Comparison of ENCODE assay signal across 10 mouse cellular contexts in the genomic region with DNA sequence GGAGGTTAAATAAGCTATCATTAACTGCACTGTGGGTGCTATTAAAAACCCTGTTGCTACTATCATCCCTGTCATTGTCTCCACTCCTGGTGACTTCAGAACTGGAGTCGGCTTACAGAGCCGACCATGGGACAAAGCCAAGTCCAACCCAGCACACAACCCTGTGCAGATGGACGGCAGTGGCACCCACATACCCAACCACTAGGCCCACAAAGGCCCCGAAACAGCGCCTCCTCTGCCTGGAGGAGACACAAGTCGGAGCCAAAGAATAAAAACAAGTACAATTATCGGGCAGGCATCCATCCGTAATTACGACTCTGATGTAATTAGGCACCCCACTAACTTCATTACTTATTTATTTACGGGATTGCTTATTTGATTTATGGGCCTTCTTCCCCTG. TPM values are rescaled to one million over a fixed set of nuclear protein-coding genes. Genes with fewer than 3 reads are reported as not detected.
A peak's percentile ranks its signal among the peaks of the same experiment; 100 is the strongest.
DNase-seq lines count a peak whose midpoint lies in the region; ATAC-seq and TF ChIP-seq lines count a peak whose summit lies in the region.
"Had no signal": no experiment of that assay in that cellular context is flagged by ENCODE, and none has a peak within 500 bp of the region (broad histone marks: within the 10 kb centered on the region; RNA-seq: fewer than 3 reads in every experiment).

No protein-coding gene starts in this region.

- 0 out of 2 replicates have a peak, but pooled peaks cover 3% of the 10 kb centered on the region for H3K36me3 ChIP-seq in heart, embryonic 13.5 days
- peaks cover 33% of the 10 kb centered on the region for H3K36me3 ChIP-seq in E14TG2a.4 (ENCODE audit: insufficient read depth, low read length)
- 0 out of 2 replicates have a peak, but pooled peaks cover 3% of the 10 kb centered on the region for H3K36me3 ChIP-seq in forebrain, embryonic 12.5 days (replicated peaks)
- peaks cover 3% of the 10 kb centered on the region for H3K36me3 ChIP-seq in limb, embryonic 13.5 days

- H3K27me3 ChIP-seq in heart, embryonic 13.5 days (replicated peaks), result no peaks in the 10 kb centered on the region
- no peaks in the 10 kb centered on the region for H3K27me3 ChIP-seq in E14TG2a.4 (ENCODE audit: insufficient read depth, low read length)
- H3K27me3 ChIP-seq in forebrain, embryonic 12.5 days, result no peaks in the 10 kb centered on the region
- H3K27me3 ChIP-seq in limb, embryonic 13.5 days, result no peaks in the 10 kb centered on the region

- TF ChIP-seq CTCF in E14TG2a.4 (conservative IDR thresholded peaks at IDR 0.05; ENCODE audit: low read length), result 0 out of 2 replicates have a peak, but pooled peaks have one; percentile 13

- ATAC-seq in heart, embryonic 13.5 days (ENCODE audit: extremely low read depth, insufficient number of reproducible peaks, low FRiP score, low TSS enrichment), result no peak
- ATAC-seq in forebrain, embryonic 12.5 days (ENCODE audit: low FRiP score), result no peak
- ATAC-seq in limb, embryonic 13.5 days (ENCODE audit: low FRiP score, low read depth), result no peak

- H3K9ac ChIP-seq in heart, embryonic 13.5 days, result peak overlapping the region; percentile 67; the same call in 1 of the 2 replicates
- H3K9ac ChIP-seq in forebrain, embryonic 12.5 days, result 0 out of 2 replicates have a peak overlapping the region, but pooled peaks have one; percentile 4
- peak overlapping the region; percentile 54; the same call in 1 of the 2 replicates for H3K9ac ChIP-seq in limb, embryonic 13.5 days

- no peaks in the 10 kb centered on the region for H3K9me3 ChIP-seq in heart, embryonic 13.5 days
- no peaks in the 10 kb centered on the region for H3K9me3 ChIP-seq in E14TG2a.4 (ENCODE audit: low read length)
- H3K9me3 ChIP-seq in forebrain, embryonic 12.5 days, result no peaks in the 10 kb centered on the region
- H3K9me3 ChIP-seq in limb, embryonic 13.5 days, result no peaks in the 10 kb centered on the region

- no peak overlapping the region for H3K4me3 ChIP-seq in heart, embryonic 13.5 days
- no peak overlapping the region for H3K4me3 ChIP-seq in E14TG2a.4 (replicated peaks; ENCODE audit: low read length)
- no peak overlapping the region for H3K4me3 ChIP-seq in forebrain, embryonic 12.5 days (replicated peaks)
- H3K4me3 ChIP-seq in limb, embryonic 13.5 days, result no peak overlapping the region

- H3K4me2 ChIP-seq in heart, embryonic 13.5 days, result no peak overlapping the region
- H3K4me2 ChIP-seq in forebrain, embryonic 12.5 days, result 0 out of 2 replicates have a peak overlapping the region, but pooled peaks have one; percentile 21
- H3K4me2 ChIP-seq in limb, embryonic 13.5 days (replicated peaks), result no peak overlapping the region

- peak overlapping the region; percentile 44 for H3K27ac ChIP-seq in heart, embryonic 13.5 days (replicated peaks)
- peak overlapping the region; percentile 83 for H3K27ac ChIP-seq in forebrain, embryonic 12.5 days
- H3K27ac ChIP-seq in limb, embryonic 13.5 days, result no peak overlapping the region

- H3K4me1 ChIP-seq in heart, embryonic 13.5 days, result peaks cover 96% of the 10 kb centered on the region
- H3K4me1 ChIP-seq in E14TG2a.4 (replicated peaks; ENCODE audit: low read depth, low read length), result peaks cover 73% of the 10 kb centered on the region
- peaks cover 80% of the 10 kb centered on the region for H3K4me1 ChIP-seq in forebrain, embryonic 12.5 days
- H3K4me1 ChIP-seq in limb, embryonic 13.5 days, result peaks cover 95% of the 10 kb centered on the region

- DNase-seq in heart, postnatal 4 days, result no peak
- DNase-seq in ovary, adult 18-20 months (ENCODE audit: low spot score), result no peak
- no peak for DNase-seq in kidney, adult 9 months
- no peak for DNase-seq in ovary, postnatal 14 days (ENCODE audit: low spot score)
- DNase-seq: kidney, adult 11 months; liver had no signal

- 66% methylated on average over 10 of the region's 10 CpGs for WGBS in heart, embryonic 13.5 days
- 43% methylated on average over 10 of the region's 10 CpGs for WGBS in forebrain, embryonic 12.5 days
- WGBS in limb, embryonic 13.5 days, result 40% methylated on average over 10 of the region's 10 CpGs

RNA-seq across cellular contexts. Expression of gene Ncor2, which starts 30.8 kb away (rescaled TPM):
- 16.5 and 17.0 TPM in 2 replicates for polyA plus RNA-seq in heart, embryonic 13.5 days (2015; fragmentation: Nextera tagmentation; extraction: Ambion mirVana)
- 100 to 1,000 TPM; 104 to 112 TPM for total RNA-seq in heart, postnatal 4 days (2021)
- 26.0 and 27.0 TPM in 2 replicates for polyA plus RNA-seq in forebrain, embryonic 12.5 days (2016; fragmentation: Nextera tagmentation; extraction: Ambion mirVana)
- 33.9 and 34.9 TPM in 2 replicates for polyA plus RNA-seq in limb, embryonic 13.5 days (2015; fragmentation: Nextera tagmentation; extraction: Ambion mirVana)

Comparison
In these comparisons a context has a peak if more than half of its experiments do, and no peak if none do; other contexts are left out.
1. H3K9ac ChIP-seq: peak in every context shown above with its lines; median percentile 67 in heart, embryonic 13.5 days; 54 in limb, embryonic 13.5 days; 4 in forebrain, embryonic 12.5 days.